8 mouse cellular contexts compared by ENCODE assay signal in genomic region chr12:56058463-56058862, GRCm38 (mm10).
DNase-seq lines count a peak whose midpoint lies in the region; ATAC-seq lines count a peak whose summit lies in the region.

No protein-coding gene starts in this region.

- no peak overlapping the region for H3K4me2 ChIP-seq in heart, embryonic 11.5 days
- no peak overlapping the region for H3K4me2 ChIP-seq in stomach, embryonic 15.5 days

- peak; percentile 84 for DNase-seq in heart, embryonic 10.5 days (ENCODE audit: low spot score)
- DNase-seq in cerebellum, postnatal 10 days, result peak; percentile 92 to 94
- peak; percentile 88 to 90 for DNase-seq in frontal cortex, postnatal 36 days (ENCODE audit: low spot score in 2 of 2)
- peak; percentile 69 for DNase-seq in kidney, adult 9 months
- peak; percentile 90 for DNase-seq in limb, embryonic 10.5 days (ENCODE audit: low spot score)
- peak; percentile 30 for DNase-seq in naive thymus-derived CD4-positive, alpha-beta T cell, adult 2 months (ENCODE audit: low read depth)

- 0 out of 2 replicates have a peak, but pooled peaks cover 6% of the 10 kb centered on the region for H3K4me1 ChIP-seq in heart, embryonic 10.5 days
- H3K4me1 ChIP-seq in heart, embryonic 11.5 days (ENCODE audit: control insufficient read depth, insufficient read depth, low read length), result no peaks in the 10 kb centered on the region
- no peaks in the 10 kb centered on the region for H3K4me1 ChIP-seq in limb, embryonic 10.5 days
- H3K4me1 ChIP-seq in stomach, embryonic 15.5 days, result no peaks in the 10 kb centered on the region

- no peaks in the 10 kb centered on the region for H3K9me3 ChIP-seq in heart, embryonic 10.5 days
- H3K9me3 ChIP-seq in heart, embryonic 11.5 days (replicated peaks; ENCODE audit: control insufficient read depth, low read length), result no peaks in the 10 kb centered on the region
- H3K9me3 ChIP-seq in limb, embryonic 10.5 days (replicated peaks), result no peaks in the 10 kb centered on the region
- H3K9me3 ChIP-seq in stomach, embryonic 15.5 days, result no peaks in the 10 kb centered on the region

- H3K9ac ChIP-seq in heart, embryonic 11.5 days (ENCODE audit: low read depth, low read length), result no peak overlapping the region
- H3K9ac ChIP-seq in stomach, embryonic 15.5 days, result no peak overlapping the region

- no peaks in the 10 kb centered on the region for H3K27me3 ChIP-seq in heart, embryonic 10.5 days (ENCODE audit: insufficient read depth, poor library complexity, severe bottlenecking)
- no peaks in the 10 kb centered on the region for H3K27me3 ChIP-seq in heart, embryonic 11.5 days (ENCODE audit: control insufficient read depth, insufficient read depth, low read length)
- no peaks in the 10 kb centered on the region for H3K27me3 ChIP-seq in limb, embryonic 10.5 days (ENCODE audit: low read depth, poor library complexity, severe bottlenecking)
- no peaks in the 10 kb centered on the region for H3K27me3 ChIP-seq in stomach, embryonic 15.5 days (replicated peaks)

- H3K27ac ChIP-seq in heart, embryonic 10.5 days, result no peak overlapping the region
- no peak overlapping the region for H3K27ac ChIP-seq in heart, embryonic 11.5 days (ENCODE audit: low read depth, low read length)
- H3K27ac ChIP-seq in limb, embryonic 10.5 days, result no peak overlapping the region
- no peak overlapping the region for H3K27ac ChIP-seq in stomach, embryonic 15.5 days

- WGBS in heart, embryonic 10.5 days, result 13% methylated on average over 17 of the region's 17 CpGs
- 13% methylated on average over 17 of the region's 17 CpGs for WGBS in heart, embryonic 11.5 days (ENCODE audit: insufficient replicate concordance)
- 14% methylated on average over 17 of the region's 17 CpGs for WGBS in limb, embryonic 10.5 days
- 9% methylated on average over 17 of the region's 17 CpGs for WGBS in stomach, embryonic 15.5 days

- H3K36me3 ChIP-seq in heart, embryonic 10.5 days, result no peaks in the 10 kb centered on the region
- no peaks in the 10 kb centered on the region for H3K36me3 ChIP-seq in heart, embryonic 11.5 days (ENCODE audit: control insufficient read depth, insufficient read depth, low read length)
- H3K36me3 ChIP-seq in limb, embryonic 10.5 days, result no peaks in the 10 kb centered on the region
- H3K36me3 ChIP-seq in stomach, embryonic 15.5 days, result no peaks in the 10 kb centered on the region

- H3K4me3 ChIP-seq in heart, embryonic 10.5 days, result no peak overlapping the region
- H3K4me3 ChIP-seq in heart, embryonic 11.5 days (ENCODE audit: low read depth, low read length), result no peak overlapping the region
- H3K4me3 ChIP-seq in limb, embryonic 10.5 days, result no peak overlapping the region
- no peak overlapping the region for H3K4me3 ChIP-seq in stomach, embryonic 15.5 days (replicated peaks)

- no peak for ATAC-seq in heart, embryonic 11.5 days (replicated peaks; ENCODE audit: insufficient number of reproducible peaks, low FRiP score, low TSS enrichment)
- peak; percentile 27; the same call in 1 of the 2 replicates for ATAC-seq in stomach, embryonic 15.5 days (ENCODE audit: insufficient read depth, low FRiP score, low read depth)

Comparison
In these comparisons a context has a peak if more than half of its experiments do, and no peak if none do; other contexts are left out.
1. DNase-seq: peak in every context shown above with its lines; median percentile 93 in cerebellum, postnatal 10 days; 90 in limb, embryonic 10.5 days; 89 in frontal cortex, postnatal 36 days; 84 in heart, embryonic 10.5 days; 69 in kidney, adult 9 months; 30 in naive thymus-derived CD4-positive, alpha-beta T cell, adult 2 months.